Mouse (Mus musculus) mesoderm, embryonic 11.5 days (tissue): ENCODE measurements around the gene Gas7.

ENCODE experiments used
- DNase-seq: peaks from one replicate; pipeline ENCODE4 v3.0.0-alpha.2; 2012; ENCODE audit warnings: low read depth, low spot score

Gas7 gene

DNA sequence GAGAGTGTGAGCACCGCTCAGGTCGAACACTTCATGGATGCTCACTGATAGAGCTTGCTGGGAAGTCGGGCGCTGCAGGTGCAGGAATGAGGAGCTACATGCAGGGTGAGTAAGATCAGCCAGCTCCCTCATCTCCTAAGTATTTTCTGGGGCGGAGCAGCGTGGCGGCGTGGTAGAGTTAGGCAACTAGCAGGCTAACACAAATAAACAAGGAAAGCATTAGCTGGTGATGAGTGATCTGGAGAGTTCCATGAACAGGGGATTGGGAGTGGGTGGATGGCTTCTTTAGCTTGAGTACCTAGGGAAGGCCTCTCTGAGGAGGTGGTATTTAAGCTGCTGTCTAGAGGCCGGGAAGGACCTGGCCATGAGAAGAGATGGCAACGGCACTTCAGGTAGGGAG, 77.5 kb downstream of the Gas7 start:
- no peak for DNase-seq

DNA sequence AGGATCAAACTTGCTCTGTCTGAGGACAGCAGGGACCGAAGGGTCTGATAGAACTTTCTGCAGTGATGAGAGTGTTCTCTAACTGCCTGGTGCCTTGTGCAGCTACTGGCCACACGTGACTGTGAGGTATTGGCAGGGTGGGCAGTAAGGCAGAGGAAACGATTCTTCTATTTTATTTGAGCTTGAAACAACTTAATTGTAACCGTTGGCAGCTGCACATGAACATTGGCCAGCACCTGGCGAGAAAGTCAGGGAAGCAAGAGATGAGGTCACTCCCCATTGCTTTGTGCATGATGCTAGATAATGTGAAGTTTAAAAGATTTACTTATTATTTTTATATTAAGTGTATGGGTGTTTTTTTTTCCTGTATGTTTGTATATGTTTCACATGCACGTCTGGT, 77.9 kb downstream of the Gas7 start:
- DNase-seq = no peak

DNA sequence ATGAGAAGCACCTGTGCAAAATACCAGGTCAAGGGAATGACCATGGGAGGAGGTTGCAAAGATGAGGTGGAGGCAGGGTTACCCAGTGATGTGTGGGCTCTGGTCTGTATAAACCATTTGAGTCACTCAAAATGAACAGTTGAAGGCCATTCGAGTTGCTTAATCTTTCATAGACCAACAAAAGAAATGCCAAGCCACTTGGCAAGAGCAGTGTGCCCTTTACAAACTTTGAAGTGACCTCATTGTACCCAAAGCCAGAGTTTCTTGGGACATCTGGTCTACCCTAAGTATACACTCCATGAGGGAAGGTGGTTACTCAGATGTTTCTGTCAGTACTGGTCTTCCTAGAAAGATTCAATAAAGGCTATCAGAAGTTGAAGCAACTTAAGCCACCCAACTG, 80.5 kb downstream of the Gas7 start:
- DNase-seq = no peak

DNA sequence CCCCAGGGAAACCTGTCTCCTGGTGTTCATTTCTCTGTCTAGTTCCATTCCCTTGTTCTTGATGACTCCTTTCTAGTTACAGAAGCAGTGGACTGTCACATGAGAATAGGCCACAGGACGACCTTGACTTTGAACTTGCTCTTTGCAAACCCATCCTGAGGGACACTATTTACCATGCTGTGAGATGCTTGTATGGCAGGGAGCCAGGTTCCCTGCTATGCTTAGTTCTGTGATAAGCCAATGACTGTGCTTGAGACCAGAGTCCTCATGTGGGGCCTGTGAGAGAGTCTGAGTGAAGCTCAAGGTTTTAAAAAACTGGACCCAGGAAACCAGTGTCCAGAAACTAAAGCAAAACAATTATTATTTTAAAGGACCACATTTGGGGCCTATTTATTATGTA, 81.2 kb downstream of the Gas7 start:
- no peak for DNase-seq

DNA sequence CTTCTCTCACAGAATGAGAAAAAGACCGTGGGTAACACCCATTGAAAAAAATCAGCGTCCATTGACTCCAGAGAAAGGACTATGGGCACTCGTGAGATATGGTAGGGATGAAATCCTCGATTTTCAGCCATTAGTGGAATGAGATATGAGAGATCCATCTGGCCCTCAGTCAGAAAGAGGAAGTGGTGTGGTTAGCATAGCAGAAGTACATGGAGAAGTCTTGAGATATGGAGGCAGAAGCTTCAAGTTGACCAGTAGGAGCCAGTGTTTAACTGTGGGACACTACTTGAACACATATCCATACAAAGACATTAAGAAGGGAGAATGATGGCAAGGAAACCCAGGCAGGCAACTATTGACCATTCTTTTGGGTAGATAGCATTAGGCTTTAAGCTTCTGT, 82.1 kb downstream of the Gas7 start:
- DNase-seq = no peak

DNA sequence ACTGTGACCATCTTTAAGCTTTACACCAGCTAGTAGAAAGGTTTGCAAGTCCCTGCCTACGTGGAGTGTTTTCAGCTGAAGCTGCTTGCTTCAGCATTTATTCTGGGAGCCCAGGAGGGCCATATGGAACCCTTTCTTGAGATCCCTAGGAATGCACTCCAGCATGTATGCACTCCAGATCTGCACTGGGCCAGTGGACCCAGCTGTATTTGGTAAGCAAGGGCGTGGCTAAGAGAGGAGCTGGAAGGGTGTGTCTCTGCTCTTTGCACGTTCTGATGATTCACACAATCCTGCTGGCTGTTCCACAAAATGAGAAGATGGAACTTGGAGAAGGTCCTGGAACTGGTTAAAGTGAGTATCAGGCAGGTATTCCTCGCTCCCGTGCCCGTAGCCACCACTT, 83.3 kb downstream of the Gas7 start:
- no peak for DNase-seq

DNA sequence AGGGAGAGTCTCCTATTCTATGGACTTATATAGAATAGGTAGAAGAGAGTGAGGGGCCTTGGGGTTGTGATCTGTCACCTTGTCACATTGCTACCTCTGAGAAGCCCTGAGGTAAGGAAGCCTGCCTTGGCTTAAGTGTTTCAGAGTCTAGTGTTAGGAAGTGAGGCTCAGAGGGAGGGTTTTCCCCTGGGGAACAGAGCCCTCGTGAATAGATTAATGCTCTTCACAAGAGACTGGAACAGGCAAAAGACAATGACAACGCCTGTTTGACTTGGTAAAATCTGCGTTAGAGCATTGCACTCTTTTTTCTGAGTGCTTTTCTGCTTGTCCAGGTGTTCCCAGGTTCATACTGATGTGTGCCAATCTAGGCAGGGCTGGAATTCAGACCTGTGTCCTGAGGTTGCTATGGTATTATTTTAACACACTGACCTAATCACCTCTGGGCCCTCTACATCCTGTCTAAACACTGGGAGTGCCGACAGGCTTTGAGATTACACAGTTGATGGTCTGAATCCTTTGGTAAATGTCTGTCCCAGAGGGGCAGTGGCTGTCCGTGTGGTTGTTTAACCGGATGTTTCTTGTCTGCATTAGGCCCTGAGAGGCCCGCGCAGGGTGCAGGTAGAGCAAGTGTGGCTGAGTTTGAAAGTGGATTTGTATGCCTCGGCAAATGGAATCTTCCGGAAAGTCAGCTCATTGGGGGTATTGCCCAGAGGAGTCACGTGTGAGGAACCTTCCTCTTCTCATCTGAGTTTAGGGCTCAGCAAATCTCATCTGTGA, 89.6 kb downstream of the Gas7 start:
- no peak for DNase-seq

DNA sequence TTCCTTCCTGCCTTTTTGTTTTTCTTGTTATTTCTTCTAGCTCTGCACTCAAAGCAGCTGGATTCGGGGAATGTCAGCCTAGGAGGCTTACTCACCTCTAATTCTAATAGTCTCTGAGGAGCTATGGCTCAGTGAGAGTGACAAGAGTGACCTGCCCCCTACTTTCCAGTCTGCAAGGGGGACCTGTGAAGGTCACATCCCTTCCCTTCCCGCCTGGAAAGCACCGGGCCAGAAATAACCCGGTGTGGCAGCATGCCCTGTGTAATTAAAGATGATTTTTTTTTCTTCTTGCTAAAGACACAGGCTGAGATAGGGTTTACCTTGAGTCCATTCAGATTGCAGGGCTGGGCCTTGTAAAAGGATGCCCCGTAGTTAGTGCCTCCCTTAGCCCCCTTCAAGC, 91.3 kb downstream of the Gas7 start:
- DNase-seq = no peak

DNA sequence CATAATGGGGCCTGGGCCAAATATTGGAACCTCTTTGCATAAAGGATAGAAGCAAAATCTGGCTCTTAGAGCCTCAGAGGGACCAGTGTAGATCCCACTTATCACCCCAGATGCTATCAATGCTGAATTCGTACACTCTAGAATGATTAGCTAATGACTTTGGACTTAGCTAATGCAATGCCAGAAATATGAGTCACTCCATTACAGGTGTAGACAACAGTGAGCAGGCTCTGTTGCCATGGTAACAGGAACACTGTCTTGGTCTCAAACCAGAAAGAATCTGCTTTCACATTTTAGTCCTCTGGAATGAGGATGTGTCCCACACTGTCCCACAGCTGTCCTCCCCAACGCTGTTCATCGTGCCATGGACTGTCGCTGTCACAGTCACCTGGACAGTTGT, 94.1 kb downstream of the Gas7 start:
- DNase-seq = no peak

DNA sequence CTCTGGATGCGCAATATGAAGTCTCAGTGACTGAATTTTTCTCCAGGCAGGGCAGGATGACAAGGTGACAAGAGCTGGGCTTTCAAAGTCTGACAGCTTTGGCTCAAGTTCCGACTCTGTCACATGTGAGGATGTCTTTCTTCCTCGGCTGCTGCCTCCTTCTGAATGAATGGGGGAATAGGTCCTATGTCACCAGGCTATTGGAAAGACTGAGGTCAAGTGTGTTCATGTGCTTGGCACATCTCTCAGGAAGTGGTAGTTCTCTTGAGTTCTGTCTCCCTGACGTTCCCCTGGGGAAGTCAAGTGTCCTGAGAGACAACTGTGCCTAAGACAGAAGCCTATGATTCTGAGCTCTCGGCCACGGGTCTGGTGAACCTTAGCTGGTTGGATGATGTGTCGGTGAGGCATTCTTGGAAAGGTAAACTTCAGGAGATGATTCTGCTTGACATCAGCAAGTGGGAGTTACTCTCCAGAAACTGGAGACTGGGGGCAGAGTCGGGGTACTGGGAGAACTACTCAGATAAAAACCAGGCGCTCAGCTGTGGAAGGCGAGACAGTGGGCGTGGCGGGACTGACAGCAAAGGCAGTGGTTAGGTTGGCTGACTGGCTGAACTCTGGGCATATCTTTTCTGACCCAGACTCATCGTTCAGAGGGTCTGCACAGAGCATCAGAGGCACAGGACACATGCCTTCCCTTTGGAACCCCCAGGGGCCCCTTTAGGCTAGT, 94.7 kb downstream of the Gas7 start:
- no peak for DNase-seq

DNA sequence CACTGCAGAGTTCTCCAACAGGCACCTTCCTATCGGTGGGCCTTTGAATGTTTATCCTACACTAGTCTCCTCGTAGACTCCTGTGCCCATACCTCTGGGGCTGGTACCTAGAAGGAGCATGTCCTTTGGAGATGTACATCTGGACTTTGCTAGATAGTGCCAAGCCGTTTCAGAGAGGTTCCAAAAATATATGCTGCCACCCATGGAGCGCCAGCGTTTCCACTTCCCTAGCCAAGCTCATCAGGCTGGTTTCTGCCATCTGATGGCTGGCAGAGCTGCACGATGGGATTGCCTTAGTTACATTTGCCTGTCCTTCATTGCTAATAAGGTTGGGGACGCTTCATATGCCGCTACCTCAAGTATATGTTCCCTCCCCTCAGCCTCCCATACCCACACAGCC, 97.2 kb downstream of the Gas7 start:
- DNase-seq = no peak

DNA sequence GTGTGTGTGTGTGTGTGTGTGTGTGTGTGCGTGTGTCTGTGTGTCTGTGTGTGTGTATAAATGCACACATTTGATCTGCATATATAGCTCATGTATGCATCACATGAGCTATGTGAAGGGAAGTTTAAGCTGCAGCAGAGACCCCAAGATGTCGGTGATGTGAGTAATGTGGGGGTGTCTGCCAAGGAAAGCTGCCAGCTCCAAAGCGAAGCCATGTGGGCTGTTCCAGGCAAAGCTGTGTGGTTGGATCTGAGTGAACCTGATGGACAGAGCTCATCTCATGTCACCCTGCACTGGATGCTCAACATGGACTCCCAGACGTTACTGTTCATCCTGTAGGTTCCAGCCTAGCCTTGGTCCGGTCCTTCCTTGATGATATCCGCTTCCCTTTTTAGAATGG, 99.0 kb downstream of the Gas7 start:
- DNase-seq = no peak

DNA sequence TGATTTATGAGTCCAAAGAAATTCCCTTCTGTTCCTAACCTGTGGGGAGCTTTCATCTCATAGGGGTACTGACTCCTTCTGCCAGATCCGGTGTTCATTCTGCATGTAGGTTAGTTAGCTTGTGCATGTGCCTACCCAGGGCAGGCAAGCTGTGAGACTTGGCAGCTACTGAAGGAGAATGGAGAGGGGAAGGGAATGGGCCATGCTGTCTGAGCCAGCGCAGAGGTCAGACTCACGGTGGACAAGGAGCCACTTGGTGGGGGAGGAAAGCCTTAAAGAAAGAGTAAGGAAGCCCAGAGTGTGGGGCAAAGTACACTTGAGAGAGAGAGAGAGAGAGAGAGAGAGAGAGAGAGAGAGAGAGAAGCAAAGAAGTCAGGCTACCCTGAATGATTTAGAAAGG, 101.1 kb downstream of the Gas7 start:
- DNase-seq = no peak

DNA sequence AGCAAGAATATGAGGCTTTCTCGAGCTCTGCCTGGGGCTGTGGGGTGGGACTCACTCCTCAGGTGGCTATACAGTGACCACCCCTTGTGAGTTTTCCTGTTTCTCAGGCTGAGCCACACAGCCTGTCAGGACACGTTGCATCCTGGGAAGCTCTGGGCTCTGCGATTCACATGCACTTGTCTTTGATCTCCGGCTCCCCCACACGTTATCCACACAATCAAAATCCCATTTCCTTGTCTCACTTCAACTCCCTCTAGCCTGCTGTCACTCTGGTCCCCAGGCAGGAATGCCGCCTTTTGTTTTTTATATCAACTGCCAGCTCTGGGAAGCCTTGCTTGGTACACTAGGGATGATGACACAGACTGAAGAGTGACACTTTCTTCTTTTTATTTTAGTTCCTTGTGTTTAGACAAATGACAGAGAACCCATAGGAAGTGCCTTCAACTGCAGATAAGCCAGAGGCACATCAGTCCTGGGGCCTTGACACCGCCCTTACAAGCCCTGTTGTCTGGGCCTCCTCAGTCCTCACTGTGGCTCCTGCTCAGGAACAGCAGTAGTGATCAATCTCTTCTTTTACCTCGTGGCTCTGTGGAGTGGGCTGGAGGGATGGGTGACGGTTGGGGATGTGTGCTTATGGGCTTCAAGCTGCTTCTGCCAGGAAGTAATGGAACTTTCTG, 103.7 kb downstream of the Gas7 start:
- DNase-seq = peak; percentile 30

DNA sequence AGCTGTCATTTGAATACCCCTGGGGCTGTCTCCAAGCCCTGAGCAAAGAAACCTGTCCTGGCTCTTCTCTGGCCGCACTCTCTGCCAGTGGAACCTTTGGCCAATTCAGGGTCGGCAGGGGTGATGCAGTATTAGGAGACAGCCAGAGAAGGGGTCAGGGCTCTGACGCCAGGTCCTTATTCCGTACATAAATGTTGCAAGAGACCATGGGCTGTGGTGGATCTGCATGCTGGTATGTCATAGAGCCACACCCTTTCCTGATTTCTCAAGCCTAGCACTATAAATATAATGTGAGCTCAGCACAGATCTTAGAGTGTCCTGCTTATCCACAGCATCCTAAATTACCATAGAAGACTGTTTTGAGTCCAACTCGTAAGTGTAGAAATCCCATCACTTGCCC, 104.3 kb downstream of the Gas7 start:
- no peak for DNase-seq

DNA sequence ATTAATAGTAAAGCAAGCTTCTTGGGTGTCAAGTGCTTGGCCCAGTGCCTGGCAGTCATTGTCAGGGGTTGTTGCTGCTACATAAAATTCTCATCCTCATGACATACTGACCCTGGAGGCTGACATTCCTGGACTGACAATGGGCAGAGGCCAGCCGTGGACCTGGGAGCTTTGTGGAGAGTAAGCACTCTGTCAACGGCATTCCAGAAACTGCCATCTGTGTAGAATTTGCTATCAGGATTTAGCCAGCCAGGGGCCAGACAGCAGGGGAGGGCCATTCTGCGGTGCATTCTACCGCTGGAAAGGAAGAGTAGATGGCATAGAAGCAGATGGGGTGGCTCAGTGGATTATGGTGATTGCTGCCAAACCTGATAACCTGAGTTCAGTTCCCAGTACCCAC, 106.4 kb downstream of the Gas7 start:
- peak; percentile 45 for DNase-seq

DNA sequence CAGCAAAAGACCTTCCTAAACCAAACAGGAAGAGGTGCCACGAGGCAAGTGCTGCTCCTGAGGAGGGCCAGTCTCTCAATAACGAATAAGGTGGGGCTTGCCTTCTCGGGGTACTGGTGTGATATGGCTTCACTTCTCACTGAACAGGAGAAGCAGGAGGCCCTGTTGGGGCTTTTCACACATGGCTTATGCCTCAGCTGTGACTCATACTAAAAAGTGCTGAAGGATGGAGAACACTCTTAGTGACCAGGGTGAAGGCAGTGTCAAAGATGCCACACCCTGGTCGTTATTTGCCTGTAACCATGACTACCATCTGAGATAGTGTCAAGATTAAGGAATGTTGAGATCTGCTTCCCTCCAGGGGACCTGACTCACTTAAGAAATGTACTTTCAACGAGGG, 107.9 kb downstream of the Gas7 start:
- no peak for DNase-seq

DNA sequence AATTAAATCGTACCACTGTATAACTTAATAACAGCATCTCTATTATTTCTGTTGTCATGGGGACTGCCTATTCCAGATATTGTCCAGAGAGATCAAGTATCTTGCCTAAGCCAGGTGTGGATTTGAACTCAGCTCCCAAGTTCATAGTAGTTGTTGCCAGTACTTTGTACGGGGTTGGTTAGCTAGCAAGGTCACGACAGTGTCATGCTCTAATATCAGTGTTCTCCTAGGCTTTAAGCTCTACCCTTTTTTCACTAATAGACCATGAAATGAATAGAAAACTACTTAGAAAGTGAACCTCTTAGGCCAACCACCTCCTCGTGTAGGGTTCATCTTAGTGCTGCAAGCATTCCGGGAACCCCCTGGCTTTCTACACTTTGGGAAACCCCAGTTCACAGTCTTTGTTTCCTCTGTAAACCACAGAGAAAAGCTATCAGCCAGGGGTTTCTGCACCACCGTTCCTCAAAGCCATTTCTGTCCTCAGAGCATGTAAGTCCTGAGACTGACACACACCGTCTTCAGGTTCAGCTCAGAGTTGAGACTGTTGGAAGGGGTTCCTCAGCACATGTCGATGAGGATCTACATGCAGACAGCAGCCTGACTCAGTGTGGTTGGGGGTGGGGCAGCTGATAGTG, 108.9 kb downstream of the Gas7 start:
- DNase-seq = no peak

DNA sequence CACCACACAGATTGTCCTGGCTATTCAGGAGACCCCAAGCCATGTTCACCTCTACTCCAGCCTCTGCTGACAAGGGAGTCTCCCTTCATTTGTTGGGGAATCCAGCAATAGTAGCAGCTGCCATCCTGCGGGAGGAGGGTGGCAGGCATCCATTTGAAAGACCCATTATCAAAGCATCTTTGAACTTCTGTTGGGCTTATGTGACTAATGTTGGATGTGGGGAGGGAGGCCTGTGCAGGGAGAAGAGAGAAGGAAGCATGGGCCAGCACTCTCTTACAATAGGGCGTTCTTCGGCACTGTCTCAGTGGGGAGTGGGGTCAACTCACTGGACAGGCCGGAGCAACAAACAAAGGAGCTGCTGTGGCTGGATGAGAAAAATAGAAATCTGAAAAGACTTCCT, 110.3 kb downstream of the Gas7 start:
- DNase-seq = no peak

DNA sequence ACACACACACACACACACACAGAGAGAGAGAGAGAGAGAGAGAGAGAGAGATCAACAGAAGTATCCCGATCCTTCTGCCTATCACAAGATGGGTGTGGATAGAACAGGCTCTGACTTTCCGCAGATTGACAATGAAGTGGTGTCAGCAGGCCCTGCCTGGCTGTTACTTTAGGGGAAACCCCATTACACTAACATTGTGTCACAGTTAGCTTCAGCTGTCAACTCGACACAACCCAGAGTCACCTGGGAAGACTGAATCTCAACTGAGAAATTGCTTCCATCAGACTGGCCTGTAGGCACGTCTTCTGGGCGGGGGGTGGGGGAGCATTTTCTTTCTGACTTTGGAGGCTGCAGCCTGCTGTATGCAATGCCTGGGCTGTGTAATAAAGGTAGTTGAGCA, 111.5 kb downstream of the Gas7 start:
- DNase-seq = no peak

DNA sequence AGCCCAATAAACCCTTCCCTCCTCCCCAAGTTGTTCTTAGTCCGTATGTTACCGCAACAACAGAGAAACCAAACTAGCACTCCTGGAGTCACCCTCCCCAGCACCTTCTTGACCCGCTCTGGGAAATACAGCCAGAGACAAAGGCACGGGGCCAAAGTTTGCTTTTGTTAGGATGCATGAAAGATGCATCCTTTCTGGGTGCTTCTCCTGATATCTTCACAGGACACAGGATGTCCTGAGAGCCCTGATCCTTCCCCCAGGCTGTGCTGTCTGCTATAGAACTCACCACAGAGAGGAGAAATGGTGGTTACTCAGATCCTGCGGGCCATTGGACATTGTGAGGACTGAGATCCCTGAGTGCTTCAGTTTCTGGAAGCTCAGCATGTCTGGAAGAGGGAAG, 111.9 kb downstream of the Gas7 start:
- no peak for DNase-seq

DNA sequence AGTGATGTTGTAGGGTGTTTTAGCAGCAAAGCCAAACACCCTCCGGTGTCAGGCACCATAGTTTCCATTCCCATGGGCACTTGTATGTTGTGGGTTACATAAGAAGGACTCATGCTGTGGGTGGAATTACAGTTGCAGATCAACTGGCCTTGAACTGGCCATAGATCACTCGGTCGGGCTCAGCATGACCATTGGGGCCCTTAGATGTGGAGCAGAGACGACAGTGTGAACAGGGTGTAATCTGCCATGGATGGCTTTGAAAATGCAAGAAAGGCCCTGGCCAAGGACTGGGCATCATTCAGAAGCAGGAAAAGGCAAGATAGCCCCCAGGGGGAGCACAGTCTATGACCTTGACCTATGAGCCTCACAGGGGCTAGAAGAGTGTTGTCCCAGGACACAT, 112.8 kb downstream of the Gas7 start:
- no peak for DNase-seq
